Mouse (Mus musculus) ovary, adult 2 months (tissue): ENCODE results near the gene Olfr211. TPM values are rescaled to one million over a fixed set of nuclear protein-coding genes. Genes with fewer than 3 reads are reported as not detected.

Experiments used
- polyA plus RNA-seq: library from polyadenylated mRNA; depleted of rRNA; stranded (reverse); fragments of >200 nt; gene quantifications from 2 replicates; pipeline ENCODE4 v1.2.3, GENCODE M21; 2012; rRNA removed

Olfr211 gene
- polyA plus RNA-seq, result not detected in 2 replicates

GRCm38 (mm10) chr6:116488791-116489190 is at the start of gene Olfr211:
Gene Olfr211, plus strand, starts transcription at chr6:116489091.

GRCm38 (mm10) chr6:116460544-116461283 is 28.2 kb upstream of the Olfr211 start, which contains the start of gene Alox5:
Gene Alox5, minus strand, starts transcription at chr6:116461178.

GRCm38 (mm10) chr6:116506302-116507003 is 17.6 kb downstream of the Olfr211 start, which contains the start of gene Olfr212:
Gene Olfr212, plus strand, starts transcription at chr6:116506516.

GRCm38 (mm10) chr6:116538156-116538555 is 49.3 kb downstream of the Olfr211 start, which contains the start of gene Olfr213:
Gene Olfr213, plus strand, starts transcription at chr6:116538456.

Other genes starting within 250 kb of the Olfr211 start
- 0.54 and 0.84 TPM in 2 replicates for gene Zfand4, start 224.9 kb upstream of the Olfr211 start, polyA plus RNA-seq
- 95.6 and 99.6 TPM in 2 replicates for gene March8, start 151.1 kb upstream of the Olfr211 start, polyA plus RNA-seq
- gene Alox5, start 27.9 kb upstream of the Olfr211 start, polyA plus RNA-seq, result 1.1 and 1.4 TPM in 2 replicates
- gene Olfr212, start 17.4 kb downstream of the Olfr211 start, polyA plus RNA-seq, result not detected in 2 replicates
- not detected in 2 replicates for gene Olfr213, start 49.4 kb downstream of the Olfr211 start, polyA plus RNA-seq
- 0.21 TPM in 1 of 2 replicates, not detected in the other for gene Gm5580, start 62.0 kb downstream of the Olfr211 start, polyA plus RNA-seq
- 0.14 TPM in 1 of 2 replicates, not detected in the other for gene Olfr214, start 65.1 kb downstream of the Olfr211 start, polyA plus RNA-seq
- not detected in 2 replicates for gene Olfr215, start 95.1 kb downstream of the Olfr211 start, polyA plus RNA-seq
- gene Zfp422, start 139.9 kb downstream of the Olfr211 start, polyA plus RNA-seq, result 13.7 and 13.9 TPM in 2 replicates
- gene Depp1, start 161.5 kb downstream of the Olfr211 start, polyA plus RNA-seq, result 7.2 and 12.3 TPM in 2 replicates
- 8.3 and 11.6 TPM in 2 replicates for gene Rassf4, start 184.9 kb downstream of the Olfr211 start, polyA plus RNA-seq
- 0.83 and 1.0 TPM in 2 replicates for gene Tmem72, start 227.8 kb downstream of the Olfr211 start, polyA plus RNA-seq